Mouse (Mus musculus): ENCODE data around the gene Mdfic.
A peak's percentile ranks its signal among the peaks of the same experiment; 100 is the strongest.

DNA sequence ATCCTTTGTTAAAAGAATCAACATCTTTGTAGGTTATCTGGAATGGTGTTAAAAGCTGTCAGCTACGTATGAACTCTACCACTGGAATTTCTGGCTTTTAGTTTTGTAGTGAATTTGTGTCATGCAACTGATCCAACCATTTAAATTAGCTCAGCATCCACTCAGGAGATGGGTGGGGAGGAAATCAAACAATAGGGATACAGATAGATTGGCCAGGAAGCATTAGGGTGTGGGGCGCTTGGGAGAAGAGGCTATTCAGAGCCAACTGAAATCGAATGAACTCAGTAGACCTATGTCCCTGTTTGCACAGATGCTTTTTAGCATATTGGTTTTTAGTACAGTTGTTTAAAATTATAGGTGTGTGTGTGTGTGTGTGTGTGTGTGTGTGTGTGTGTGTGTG lies 56.6 kb downstream of the Mdfic start:
- TF ChIP-seq CTCF (IDR thresholded peaks at IDR 0.05): no peak
- TF ChIP-seq EP300 (IDR thresholded peaks at IDR 0.05): peak; percentile 37
